Mouse (Mus musculus) forebrain, embryonic 14.5 days (tissue): Measurements from ENCODE around the gene Ebf1. TPM values are rescaled to one million over a fixed set of nuclear protein-coding genes. Genes with fewer than 3 reads are reported as not detected.

Experiments
- ATAC-seq: fragments of 200-750 bp; cut with Nextera tagmentation; 2 replicates; pipeline ENCODE4 v1.8.0; 2017; ENCODE audit warnings: mild to moderate bottlenecking, moderate library complexity
- DNase-seq: peaks from one replicate; pipeline ENCODE4 v3.0.0-alpha.2; 2015; ENCODE audit warnings: low spot score
- H3K27ac ChIP-seq: fragments of 300-500 bp; sonication (generic); 2 replicates; pipeline ENCODE4 v1.5.1; 2014; ENCODE audit warnings: low read depth, mild to moderate bottlenecking, control low read depth, low read length, moderate library complexity
- H3K27me3 ChIP-seq: fragments of 300-500 bp; sonication (generic); replicated peaks from 2 replicates; pipeline ENCODE4 v1.6.1; 2014; ENCODE audit warnings: low read length, control low read depth, mixed read lengths; ENCODE audit not compliant: control insufficient read depth, insufficient read depth
- H3K36me3 ChIP-seq: fragments of 300-500 bp; sonication (generic); 2 replicates; pipeline ENCODE4 v1.6.1; 2014; ENCODE audit warnings: low read length, control low read depth; ENCODE audit not compliant: control insufficient read depth, insufficient read depth
- H3K4me1 ChIP-seq: fragments of 300-500 bp; sonication (generic); 2 replicates; pipeline ENCODE4 v1.6.1; 2014; ENCODE audit warnings: antibody characterized with exemption, low read length, control low read depth; ENCODE audit not compliant: control insufficient read depth, insufficient read depth
- H3K4me2 ChIP-seq: fragments of 300-500 bp; sonication (generic); 2 replicates; pipeline ENCODE4 v1.6.1; 2014; ENCODE audit warnings: mild to moderate bottlenecking, control low read depth, low read length
- H3K4me3 ChIP-seq: fragments of 300-500 bp; sonication (generic); 2 replicates; pipeline ENCODE4 v1.5.1; 2014; ENCODE audit warnings: low read depth, low read length, control low read depth
- H3K9ac ChIP-seq: fragments of 300-500 bp; sonication (generic); 2 replicates; pipeline ENCODE4 v1.6.1; 2014; ENCODE audit warnings: mild to moderate bottlenecking, low read length, control low read depth, moderate library complexity
- H3K9me3 ChIP-seq: fragments of 300-500 bp; sonication (generic); replicated peaks from 2 replicates; pipeline ENCODE4 v1.6.1; 2016; ENCODE audit warnings: low read length, control low read depth, mixed read lengths; ENCODE audit not compliant: control insufficient read depth
- WGBS: fragments of 180-500 bp; shearing (Covaris S2); extraction: QIAGEN DNeasy Blood & Tissue Kit; methylation state at CpG from one replicate; pipeline ENCODE4 v1.1.7; 2014; 5-methylcytosine and 5-hydroxymethylcytosine counted together
- polyA plus RNA-seq: library from polyadenylated mRNA; unstranded; fragments of >200 nt; fragmentation: Nextera tagmentation; extraction: Ambion mirVana; gene quantifications from 2 replicates; pipeline ENCODE4 v1.2.1, GENCODE M21; 2014

Gene Ebf1
- polyA plus RNA-seq, 1 experiment from 2014 or later: 30.7 TPM

- no peak for DNase-seq
- Histone ChIP-seq H3K4me3 (no peak overlapping the region), H3K27me3 (no peaks in the 10 kb centered on the region), H3K9ac (no peak overlapping the region), H3K4me2 (no peak overlapping the region), H3K27ac (no peak overlapping the region), H3K36me3 (no peaks in the 10 kb centered on the region), H3K9me3 (no peaks in the 10 kb centered on the region), H3K4me1 (no peaks in the 10 kb centered on the region)
- ATAC-seq: no peak
- WGBS: 85% methylated on average over 7 of the region's 7 CpGs
These were observed 337.2 kb downstream of the Ebf1 start for GRCm38 (mm10) chr11:44954362-44954761.

GRCm38 (mm10) chr11:44962746-44963440, 345.8 kb downstream of the Ebf1 start:
- no peaks in the 10 kb centered on the region for H3K27me3 ChIP-seq

GRCm38 (mm10) chr11:44969011-44969410, 351.9 kb downstream of the Ebf1 start:
- H3K27me3 ChIP-seq: no peaks in the 10 kb centered on the region
- WGBS: 46% methylated on average over 4 of the region's 4 CpGs

More at GRCm38 (mm10) chr11:44962746-44963440, 345.8 kb downstream of the Ebf1 start:
- H3K4me1 ChIP-seq: no peaks in the 10 kb centered on the region
- no peak for ATAC-seq
- no peaks in the 10 kb centered on the region for H3K9me3 ChIP-seq
- H3K27ac ChIP-seq: no peak overlapping the region
- H3K9ac ChIP-seq: no peak overlapping the region
- no peak overlapping the region for H3K4me2 ChIP-seq
- WGBS: 84% methylated on average over 14 of the region's 14 CpGs
- H3K4me3 ChIP-seq: no peak overlapping the region
- no peak for DNase-seq
- no peaks in the 10 kb centered on the region for H3K36me3 ChIP-seq

GRCm38 (mm10) chr11:44974271-44974670, 357.2 kb downstream of the Ebf1 start:
- 90% methylated on average over 7 of the region's 7 CpGs for WGBS
- ATAC-seq (no peak), DNase-seq (no peak)
- Histone ChIP-seq H3K4me1 (peaks cover 9% of the 10 kb centered on the region), H3K36me3 (no peaks in the 10 kb centered on the region), H3K9ac (no peak overlapping the region), H3K4me3 (no peak overlapping the region), H3K27ac (no peak overlapping the region), H3K4me2 (no peak overlapping the region), H3K9me3 (no peaks in the 10 kb centered on the region), H3K27me3 (no peaks in the 10 kb centered on the region)

More at GRCm38 (mm10) chr11:44969011-44969410, 351.9 kb downstream of the Ebf1 start:
- Histone ChIP-seq H3K36me3 (no peaks in the 10 kb centered on the region), H3K9ac (no peak overlapping the region), H3K9me3 (no peaks in the 10 kb centered on the region), H3K27ac (no peak overlapping the region), H3K4me1 (no peaks in the 10 kb centered on the region), H3K4me2 (no peak overlapping the region), H3K4me3 (no peak overlapping the region)
- no peak for ATAC-seq
- no peak for DNase-seq

- no peaks in the 10 kb centered on the region for H3K27me3 ChIP-seq
- no peak overlapping the region for H3K4me2 ChIP-seq
- DNase-seq: no peak
- no peak for ATAC-seq
- no peaks in the 10 kb centered on the region for H3K9me3 ChIP-seq
- no peaks in the 10 kb centered on the region for H3K36me3 ChIP-seq
- WGBS: 63% methylated on average over 2 of the region's 2 CpGs
- no peak overlapping the region for H3K27ac ChIP-seq
- no peak overlapping the region for H3K4me3 ChIP-seq
- peaks cover 9% of the 10 kb centered on the region for H3K4me1 ChIP-seq
- H3K9ac ChIP-seq: no peak overlapping the region
These were observed 358.0 kb downstream of the Ebf1 start for GRCm38 (mm10) chr11:44975151-44975550.

GRCm38 (mm10) chr11:44976254-44976802, 359.2 kb downstream of the Ebf1 start:
- WGBS: 70% methylated on average over 5 of the region's 5 CpGs
- Histone ChIP-seq H3K4me3 (no peak overlapping the region), H3K9ac (no peak overlapping the region), H3K4me2 (no peak overlapping the region), H3K27me3 (no peaks in the 10 kb centered on the region; the same call in 1 of the 2 replicates), H3K4me1 (peaks cover 9% of the 10 kb centered on the region), H3K27ac (no peak overlapping the region), H3K9me3 (no peaks in the 10 kb centered on the region), H3K36me3 (no peaks in the 10 kb centered on the region)
- DNase-seq: peak; percentile 34
- ATAC-seq: no peak

GRCm38 (mm10) chr11:44977921-44978397, 360.8 kb downstream of the Ebf1 start:
- DNase-seq (peak; percentile 92), ATAC-seq (peak; percentile 86)
- Histone ChIP-seq H3K9ac (no peak overlapping the region), H3K27me3 (no peaks in the 10 kb centered on the region; the same call in 1 of the 2 replicates), H3K4me1 (peaks cover 9% of the 10 kb centered on the region), H3K4me3 (no peak overlapping the region), H3K9me3 (no peaks in the 10 kb centered on the region), H3K36me3 (no peaks in the 10 kb centered on the region), H3K4me2 (no peak overlapping the region), H3K27ac (no peak overlapping the region; the same call in 1 of the 2 replicates)
- WGBS: 54% methylated on average over 4 of the region's 4 CpGs

- ATAC-seq (no peak), DNase-seq (no peak)
- Histone ChIP-seq H3K36me3 (no peaks in the 10 kb centered on the region), H3K27ac (no peak overlapping the region), H3K4me2 (no peak overlapping the region), H3K9ac (no peak overlapping the region), H3K27me3 (no peaks in the 10 kb centered on the region; the same call in 1 of the 2 replicates), H3K4me3 (no peak overlapping the region), H3K9me3 (no peaks in the 10 kb centered on the region), H3K4me1 (peaks cover 9% of the 10 kb centered on the region)
- WGBS: 84% methylated on average over 5 of the region's 5 CpGs
These were observed 362.3 kb downstream of the Ebf1 start for GRCm38 (mm10) chr11:44979391-44979790.

- WGBS: 49% methylated on average over 9 of the region's 9 CpGs
- Histone ChIP-seq H3K27me3 (no peaks in the 10 kb centered on the region; the same call in 1 of the 2 replicates), H3K9ac (no peak overlapping the region), H3K36me3 (no peaks in the 10 kb centered on the region), H3K4me2 (no peak overlapping the region), H3K4me1 (peaks cover 7% of the 10 kb centered on the region), H3K9me3 (no peaks in the 10 kb centered on the region), H3K27ac (no peak overlapping the region), H3K4me3 (no peak overlapping the region)
- no peak for ATAC-seq
- DNase-seq: peak; percentile 28
These were observed 365.1 kb downstream of the Ebf1 start for GRCm38 (mm10) chr11:44982225-44982624.
